Mouse (Mus musculus): ENCODE data around the gene Tmem217. TPM values are rescaled to one million over a fixed set of nuclear protein-coding genes. Genes with fewer than 3 reads are reported as not detected.

Gene Tmem217
- polyA plus RNA-seq, 2 experiments: 0.09 to 0.41 TPM

DNA sequence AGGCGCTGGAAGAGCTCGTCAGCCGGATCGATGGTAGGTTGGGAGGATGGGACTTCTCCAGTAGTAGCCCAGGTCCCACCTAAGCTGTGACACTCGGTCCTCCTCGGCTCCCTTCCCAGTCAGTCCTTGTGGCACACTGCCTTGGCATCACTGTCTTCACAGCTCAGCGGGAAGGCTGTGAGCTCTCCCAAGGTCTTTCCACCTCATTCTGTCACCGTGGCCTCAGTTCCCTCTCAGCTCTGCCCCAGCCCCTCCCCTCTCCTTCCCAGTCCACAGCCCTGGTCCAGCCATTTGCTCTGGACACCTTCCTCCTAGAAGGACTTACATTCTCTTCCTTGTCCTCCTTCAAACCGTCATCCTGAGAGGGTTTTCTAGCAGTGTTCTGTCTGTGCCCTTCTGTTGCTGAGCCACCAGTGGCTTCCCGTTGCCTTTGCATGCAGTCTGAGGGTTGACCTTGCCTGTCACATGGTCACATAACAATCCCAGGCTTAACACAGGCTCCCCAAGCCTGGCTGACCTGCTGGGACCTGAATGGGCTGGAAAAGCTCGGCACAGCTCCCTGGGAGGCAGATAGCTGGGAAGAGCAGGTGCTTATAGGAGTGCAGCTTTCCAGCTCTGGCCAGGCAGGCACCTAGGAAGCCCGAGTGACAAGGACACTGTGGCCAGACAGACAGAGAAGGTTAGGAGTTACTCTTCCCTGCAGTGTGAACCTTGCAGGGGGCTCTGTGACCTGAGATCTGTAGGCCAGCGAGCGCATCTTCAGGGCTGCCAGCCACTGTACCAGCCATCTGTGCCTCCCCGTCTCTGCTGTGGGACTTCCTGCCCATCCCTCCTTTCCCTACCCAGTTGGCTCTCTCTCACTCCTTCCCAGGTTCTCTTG lies 43.9 kb upstream of the Tmem217 start:
- Histone ChIP-seq H3K27me3 (ENCODE audit: control insufficient read depth, insufficient read depth, low read length) (no peaks in the 10 kb centered on the region), H3K9ac (ENCODE audit: low read depth, low read length, severe bottlenecking) (no peak overlapping the region), H3K4me2 (replicated peaks; ENCODE audit: low read depth, low read length, severe bottlenecking) (no peak overlapping the region), H3K36me3 (ENCODE audit: control insufficient read depth, insufficient read depth, low read length) (peaks cover 65% of the 10 kb centered on the region), H3K27ac (replicated peaks; ENCODE audit: low read depth, low read length) (no peak overlapping the region), H3K4me3 (replicated peaks; ENCODE audit: low read length) (no peak overlapping the region), H3K4me1 (ENCODE audit: control insufficient read depth, insufficient read depth, low read length) (no peaks in the 10 kb centered on the region), H3K9me3 (ENCODE audit: control insufficient read depth, low read length) (no peaks in the 10 kb centered on the region)
- WGBS: 87% methylated on average over 13 of the region's 15 CpGs
- DNase-seq (ENCODE audit: low spot score) (no peak), ATAC-seq (ENCODE audit: low FRiP score, low read depth) (no peak)
- TF ChIP-seq POLR2A (IDR thresholded peaks at IDR 0.05; ENCODE audit: borderline replicate concordance, extremely low read depth, insufficient read depth, insufficient read length): no peak

- Histone ChIP-seq H3K27me3 (ENCODE audit: control insufficient read depth, insufficient read depth, low read length) (no peaks in the 10 kb centered on the region), H3K4me3 (replicated peaks; ENCODE audit: low read length) (no peak overlapping the region), H3K4me1 (ENCODE audit: control insufficient read depth, insufficient read depth, low read length) (peaks cover 7% of the 10 kb centered on the region; the same call in 1 of the 2 replicates), H3K27ac (replicated peaks; ENCODE audit: low read depth, low read length) (no peak overlapping the region), H3K9me3 (ENCODE audit: control insufficient read depth, low read length) (no peaks in the 10 kb centered on the region), H3K36me3 (ENCODE audit: control insufficient read depth, insufficient read depth, low read length) (peaks cover 23% of the 10 kb centered on the region), H3K9ac (ENCODE audit: low read depth, low read length, severe bottlenecking) (no peak overlapping the region), H3K4me2 (replicated peaks; ENCODE audit: low read depth, low read length, severe bottlenecking) (no peak overlapping the region)
- ATAC-seq (ENCODE audit: low FRiP score, low read depth): peak; percentile 34; the same call in 1 of the 2 replicates
- no peak for DNase-seq (ENCODE audit: low spot score)
- TF ChIP-seq POLR2A (IDR thresholded peaks at IDR 0.05; ENCODE audit: borderline replicate concordance, extremely low read depth, insufficient read depth, insufficient read length): no peak
- WGBS: 28% methylated on average over 11 of the region's 11 CpGs
Measured at GRCm38 (mm10) chr17:29589221-29589898, 37.2 kb upstream of the Tmem217 start.

DNA sequence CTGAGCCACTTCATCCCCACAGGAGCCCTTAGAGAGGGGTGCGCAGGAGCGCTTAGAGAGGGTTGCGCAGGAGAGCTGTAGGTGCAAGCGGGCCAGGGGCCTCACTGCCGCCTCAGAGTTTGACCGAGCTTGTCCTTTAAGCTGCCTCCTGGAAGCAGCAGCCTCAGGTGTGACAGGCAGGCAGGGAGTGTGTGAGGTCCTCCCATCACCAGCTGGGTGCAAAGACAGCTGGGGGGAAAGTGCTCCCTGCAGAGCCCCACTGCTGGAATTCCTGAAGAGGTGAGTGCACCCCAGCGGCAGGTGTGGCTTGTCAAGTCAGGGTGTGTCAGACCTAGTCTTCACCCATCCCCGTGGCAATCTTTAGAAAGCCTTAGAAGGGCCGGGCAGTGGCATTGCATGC lies 34.7 kb upstream of the Tmem217 start:
- peaks cover 24% of the 10 kb centered on the region for H3K36me3 ChIP-seq (ENCODE audit: control insufficient read depth, insufficient read depth, low read length)
- WGBS: 82% methylated on average over 9 of the region's 9 CpGs
- H3K27me3 ChIP-seq (ENCODE audit: control insufficient read depth, insufficient read depth, low read length): no peaks in the 10 kb centered on the region

DNA sequence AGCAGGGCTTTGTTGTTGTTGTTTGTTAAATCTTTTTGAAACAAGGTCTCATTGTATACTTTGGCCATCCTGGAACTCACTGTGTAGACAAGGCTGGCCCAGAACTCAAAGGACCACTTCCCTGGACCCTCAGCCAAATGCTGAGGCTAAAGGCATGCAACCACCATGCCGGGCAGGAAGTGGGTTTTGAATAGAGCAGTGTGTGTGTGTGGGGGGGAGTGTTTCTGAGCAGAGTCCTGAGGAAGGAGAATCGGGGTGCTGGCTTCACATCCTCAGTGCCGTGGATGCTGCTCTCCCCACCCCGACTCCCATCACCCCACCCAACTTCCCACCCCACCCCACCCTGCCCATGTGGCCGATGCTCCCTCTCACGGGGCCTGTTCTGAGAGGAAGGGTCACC lies 33.3 kb upstream of the Tmem217 start:
- no peak overlapping the region for H3K27ac ChIP-seq (replicated peaks; ENCODE audit: low read depth, low read length)
- no peak overlapping the region for H3K4me3 ChIP-seq (replicated peaks; ENCODE audit: low read length)
- WGBS: 90% methylated on average over 6 of the region's 6 CpGs
- H3K9me3 ChIP-seq (ENCODE audit: control insufficient read depth, low read length): no peaks in the 10 kb centered on the region
- no peak for ATAC-seq (ENCODE audit: low FRiP score, low read depth)
- DNase-seq (ENCODE audit: low spot score): no peak
- H3K9ac ChIP-seq (ENCODE audit: low read depth, low read length, severe bottlenecking): no peak overlapping the region
- TF ChIP-seq POLR2A (IDR thresholded peaks at IDR 0.05; ENCODE audit: borderline replicate concordance, extremely low read depth, insufficient read depth, insufficient read length): no peak
- no peaks in the 10 kb centered on the region for H3K27me3 ChIP-seq (ENCODE audit: control insufficient read depth, insufficient read depth, low read length)
- peaks cover 30% of the 10 kb centered on the region for H3K36me3 ChIP-seq (ENCODE audit: control insufficient read depth, insufficient read depth, low read length)
- H3K4me1 ChIP-seq (ENCODE audit: control insufficient read depth, insufficient read depth, low read length): peaks cover 7% of the 10 kb centered on the region; the same call in 1 of the 2 replicates
- no peak overlapping the region for H3K4me2 ChIP-seq (replicated peaks; ENCODE audit: low read depth, low read length, severe bottlenecking)

More for the DNA sequence above, 34.7 kb upstream of the Tmem217 start:
- Histone ChIP-seq H3K4me1 (ENCODE audit: control insufficient read depth, insufficient read depth, low read length) (peaks cover 7% of the 10 kb centered on the region; the same call in 1 of the 2 replicates), H3K9ac (ENCODE audit: low read depth, low read length, severe bottlenecking) (no peak overlapping the region), H3K4me2 (replicated peaks; ENCODE audit: low read depth, low read length, severe bottlenecking) (no peak overlapping the region), H3K27ac (replicated peaks; ENCODE audit: low read depth, low read length) (no peak overlapping the region), H3K4me3 (replicated peaks; ENCODE audit: low read length) (no peak overlapping the region), H3K9me3 (ENCODE audit: control insufficient read depth, low read length) (no peaks in the 10 kb centered on the region)
- DNase-seq (ENCODE audit: low spot score): no peak
- no peak for ATAC-seq (ENCODE audit: low FRiP score, low read depth)
- no peak for TF ChIP-seq POLR2A (IDR thresholded peaks at IDR 0.05; ENCODE audit: borderline replicate concordance, extremely low read depth, insufficient read depth, insufficient read length)

DNA sequence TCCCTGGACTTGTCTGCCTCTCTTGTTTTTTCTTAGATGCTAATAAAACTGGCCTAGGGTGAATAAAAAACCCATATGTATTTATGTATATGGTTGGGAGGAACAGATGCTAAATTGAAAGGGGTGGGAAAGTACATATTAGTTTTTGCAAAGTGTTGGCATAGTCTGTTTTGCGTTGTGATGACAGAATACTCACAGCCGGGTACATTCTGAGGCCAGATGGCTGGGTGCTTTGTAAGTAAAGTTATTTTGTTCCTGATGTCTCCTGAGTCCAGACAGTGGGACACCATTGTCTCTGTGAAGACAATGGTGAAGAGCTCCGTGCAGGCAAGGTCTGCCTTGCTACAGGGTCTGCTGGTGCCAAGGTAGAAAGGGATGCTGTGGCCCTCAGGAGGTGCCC lies 32.6 kb upstream of the Tmem217 start:
- TF ChIP-seq POLR2A (IDR thresholded peaks at IDR 0.05; ENCODE audit: borderline replicate concordance, extremely low read depth, insufficient read depth, insufficient read length): no peak
- no peak overlapping the region for H3K9ac ChIP-seq (ENCODE audit: low read depth, low read length, severe bottlenecking)
- peaks cover 31% of the 10 kb centered on the region for H3K36me3 ChIP-seq (ENCODE audit: control insufficient read depth, insufficient read depth, low read length)
- no peak overlapping the region for H3K4me3 ChIP-seq (replicated peaks; ENCODE audit: low read length)
- H3K4me2 ChIP-seq (replicated peaks; ENCODE audit: low read depth, low read length, severe bottlenecking): no peak overlapping the region
- H3K27me3 ChIP-seq (ENCODE audit: control insufficient read depth, insufficient read depth, low read length): no peaks in the 10 kb centered on the region
- H3K27ac ChIP-seq (replicated peaks; ENCODE audit: low read depth, low read length): no peak overlapping the region
- DNase-seq (ENCODE audit: low spot score) (no peak), ATAC-seq (ENCODE audit: low FRiP score, low read depth) (no peak)
- H3K9me3 ChIP-seq (ENCODE audit: control insufficient read depth, low read length): no peaks in the 10 kb centered on the region
- WGBS: 85% methylated on average over 3 of the region's 3 CpGs
- H3K4me1 ChIP-seq (ENCODE audit: control insufficient read depth, insufficient read depth, low read length): peaks cover 7% of the 10 kb centered on the region; the same call in 1 of the 2 replicates
